Mouse (Mus musculus) heart, postnatal 0 days (tissue): ENCODE results near the gene Eif3i. TPM values are rescaled to one million over a fixed set of nuclear protein-coding genes. Genes with fewer than 3 reads are reported as not detected.

Experiments
- ATAC-seq: fragments of 200-750 bp; cut with Nextera tagmentation; 2 replicates; pipeline ENCODE4 v1.8.0; 2017; ENCODE audit warnings: low read depth, moderate number of reproducible peaks, moderate library complexity; ENCODE audit not compliant: insufficient read depth
- DNase-seq: peaks from one replicate; pipeline ENCODE4 v3.0.0-alpha.2; 2016; ENCODE audit warnings: low spot score
- H3K27ac ChIP-seq: fragments of 300-500 bp; sonication (generic); 2 replicates; pipeline ENCODE4 v1.5.1; 2014; ENCODE audit warnings: low read depth, mild to moderate bottlenecking
- H3K27me3 ChIP-seq: fragments of 300-500 bp; sonication (generic); 2 replicates; pipeline ENCODE4 v1.6.1; 2014; ENCODE audit warnings: low read length, mixed read lengths; ENCODE audit not compliant: control insufficient read depth, insufficient read depth
- H3K36me3 ChIP-seq: fragments of 300-500 bp; sonication (generic); replicated peaks from 2 replicates; pipeline ENCODE4 v1.6.1; 2014; ENCODE audit warnings: low read length, mixed read lengths; ENCODE audit not compliant: control insufficient read depth, insufficient read depth
- H3K4me1 ChIP-seq: fragments of 300-500 bp; sonication (generic); 2 replicates; pipeline ENCODE4 v1.6.1; 2014; ENCODE audit warnings: antibody characterized with exemption; ENCODE audit not compliant: control insufficient read depth, insufficient read depth
- H3K4me2 ChIP-seq: fragments of 300-500 bp; sonication (generic); 2 replicates; pipeline ENCODE4 v1.6.1; 2014; ENCODE audit warnings: low read depth, mild to moderate bottlenecking, low read length, moderate library complexity
- H3K4me3 ChIP-seq: fragments of 300-500 bp; sonication (generic); 2 replicates; pipeline ENCODE4 v1.5.1; 2014; ENCODE audit warnings: low read depth, low read length
- H3K9ac ChIP-seq: fragments of 300-500 bp; sonication (generic); replicated peaks from 2 replicates; pipeline ENCODE4 v1.6.1; 2014; ENCODE audit warnings: low read depth, low read length, mixed read lengths
- H3K9me3 ChIP-seq: fragments of 300-500 bp; sonication (generic); replicated peaks from 2 replicates; pipeline ENCODE4 v1.6.1; 2016; ENCODE audit warnings: low read length; ENCODE audit not compliant: control insufficient read depth
- CTCF ChIP-seq: IDR thresholded peaks from 2 replicates; pipeline ENCODE4 v1.5.1; 2016; ENCODE audit warnings: antibody characterized with exemption, control low read depth, low read depth
- EP300 ChIP-seq: IDR thresholded peaks from 2 replicates; pipeline ENCODE4 v1.6.1; 2016; ENCODE audit warnings: antibody characterized with exemption, low read depth
- WGBS: fragments of 180-500 bp; shearing (Covaris S2); extraction: QIAGEN DNeasy Blood & Tissue Kit; methylation state at CpG from one replicate; pipeline ENCODE4 v1.1.7; 2014; 5-methylcytosine and 5-hydroxymethylcytosine counted together
- polyA plus RNA-seq: library from polyadenylated mRNA; unstranded; fragments of >200 nt; fragmentation: Nextera tagmentation; extraction: Ambion mirVana; gene quantifications from 2 replicates; pipeline ENCODE4 v1.2.1, GENCODE M21; 2015
- total RNA-seq: library from RNA; depleted of rRNA; stranded (reverse); fragments of >200 nt; gene quantifications from 2 replicates; pipeline ENCODE4 v1.2.3, GENCODE M21; 2014; ENCODE audit warnings: low replicate concordance

Gene Eif3i
- total and polyA plus RNA-seq, 2 experiments from 2014 or later = 169 to 408 TPM

DNA sequence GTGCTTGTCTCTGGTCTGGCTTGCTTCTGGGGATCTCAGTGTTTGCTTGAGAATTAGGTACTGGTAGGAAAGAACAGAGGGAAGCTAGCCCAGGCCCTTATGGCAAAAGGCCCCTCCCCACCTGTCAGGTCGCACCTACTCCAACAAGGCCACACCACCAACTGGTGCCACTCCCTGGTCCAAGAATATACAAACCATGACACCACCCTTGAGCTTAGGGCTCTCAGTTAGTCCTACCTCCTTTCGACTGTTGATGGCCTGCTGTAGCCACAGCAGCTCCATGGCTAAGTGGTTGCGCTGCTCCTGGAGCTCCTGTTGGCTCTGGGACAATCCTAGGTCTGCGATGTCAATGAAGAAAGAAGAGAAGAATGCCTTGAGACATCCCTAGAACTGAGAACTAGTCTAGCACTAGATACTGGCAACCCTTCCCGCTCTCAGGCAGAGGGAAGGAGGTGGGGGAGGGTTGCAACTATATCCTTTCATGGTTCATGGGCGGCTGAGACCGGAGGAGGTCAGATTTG is 16.7 kb upstream of the Eif3i start:
- Histone ChIP-seq H3K4me1 (peaks cover 24% of the 10 kb centered on the region), H3K27me3 (no peaks in the 10 kb centered on the region), H3K27ac (no peak overlapping the region), H3K36me3 (peaks cover 20% of the 10 kb centered on the region), H3K9me3 (no peaks in the 10 kb centered on the region), H3K9ac (no peak overlapping the region), H3K4me2 (no peak overlapping the region), H3K4me3 (no peak overlapping the region)
- WGBS = 92% methylated on average over 7 of the region's 7 CpGs
- no peak for DNase-seq
- TF ChIP-seq CTCF = no peak
- TF ChIP-seq EP300 = no peak
- ATAC-seq = no peak

DNA sequence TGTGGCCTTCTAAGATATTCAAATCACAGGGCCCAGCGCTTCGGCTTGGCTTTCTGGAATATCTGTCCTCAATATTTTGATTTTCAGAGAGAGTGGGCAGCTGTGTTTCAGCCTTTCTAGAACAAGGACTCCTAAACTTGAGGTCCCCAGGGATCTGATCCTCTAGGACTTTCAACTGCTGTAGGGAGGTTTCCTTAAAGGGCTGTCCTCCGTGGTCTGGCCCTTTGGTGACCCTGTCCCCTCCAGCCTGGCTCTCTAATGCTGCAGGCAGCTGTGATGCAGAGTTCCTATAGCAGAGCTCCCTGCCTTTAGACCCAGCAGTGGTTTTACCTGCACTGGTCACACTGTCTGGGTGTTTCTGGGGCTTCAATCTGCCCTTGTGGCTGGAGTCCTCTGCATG is 16.2 kb upstream of the Eif3i start:
- no peak for DNase-seq
- Histone ChIP-seq H3K9ac (no peak overlapping the region), H3K4me3 (no peak overlapping the region), H3K27ac (no peak overlapping the region), H3K9me3 (no peaks in the 10 kb centered on the region), H3K27me3 (no peaks in the 10 kb centered on the region), H3K4me2 (no peak overlapping the region), H3K4me1 (peaks cover 19% of the 10 kb centered on the region), H3K36me3 (peaks cover 20% of the 10 kb centered on the region)
- TF ChIP-seq CTCF (no peak), EP300 (no peak)
- ATAC-seq = no peak
- WGBS = 88% methylated on average over 3 of the region's 3 CpGs

DNA sequence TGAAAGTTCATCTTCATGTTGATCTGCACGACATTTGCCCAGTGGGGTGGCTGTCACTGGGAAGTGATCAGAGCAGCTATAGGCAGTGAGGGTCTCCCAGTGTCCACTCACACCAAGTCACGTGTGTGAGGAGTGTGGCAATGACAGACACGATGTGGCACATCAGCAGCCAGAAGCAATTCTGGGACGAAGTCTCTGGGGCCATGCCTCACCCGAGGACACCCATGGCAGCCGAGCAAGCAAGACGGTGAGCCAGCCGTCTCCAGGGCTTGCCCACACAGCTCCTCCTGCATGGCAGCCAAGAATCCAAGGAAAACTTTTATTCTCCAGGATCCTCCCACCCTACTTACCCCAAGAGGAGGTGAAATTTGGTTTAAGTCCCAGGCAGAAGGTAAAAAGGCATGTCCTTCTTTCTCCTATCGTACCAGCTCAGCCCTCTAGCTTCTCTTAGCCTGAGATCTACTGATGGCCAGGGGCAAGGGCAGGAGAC is 15.4 kb upstream of the Eif3i start:
- H3K4me1 ChIP-seq = peaks cover 19% of the 10 kb centered on the region
- H3K27ac ChIP-seq = no peak overlapping the region
- H3K36me3 ChIP-seq = peaks cover 19% of the 10 kb centered on the region
- no peak overlapping the region for H3K4me3 ChIP-seq
- ATAC-seq = no peak
- 85% methylated on average over 9 of the region's 9 CpGs for WGBS
- H3K27me3 ChIP-seq = no peaks in the 10 kb centered on the region
- no peak overlapping the region for H3K4me2 ChIP-seq
- H3K9me3 ChIP-seq = no peaks in the 10 kb centered on the region
- no peak for DNase-seq
- no peak for TF ChIP-seq CTCF
- TF ChIP-seq EP300 = no peak
- no peak overlapping the region for H3K9ac ChIP-seq

DNA sequence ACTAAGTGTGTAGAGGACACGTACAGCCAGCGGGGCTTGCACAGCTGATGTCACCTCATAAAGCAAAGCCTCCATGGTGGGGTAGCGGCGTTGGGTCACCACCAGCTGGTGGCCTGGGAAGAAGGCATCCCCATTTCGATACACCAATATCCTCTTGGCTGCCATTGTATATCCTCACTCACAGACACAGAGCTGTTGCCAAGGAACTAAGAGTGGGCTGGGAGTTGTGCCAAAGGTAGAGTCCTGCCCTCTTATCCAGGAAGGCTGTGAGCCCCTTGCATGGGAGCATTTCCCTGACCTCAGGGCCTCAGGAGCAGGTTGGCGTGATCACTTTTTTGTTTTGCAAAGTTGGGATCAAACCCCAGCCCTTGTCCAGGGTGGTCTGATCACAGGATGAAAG is 13.6 kb upstream of the Eif3i start, which contains the start of gene Dcdc2b:
Gene Dcdc2b (minus strand): TSS at position 165 of the 400 bp plus-strand sequence.
- DNase-seq (peak; percentile 81), ATAC-seq (no peak)
- no peak within 1 kb of the TSS for H3K4me2 ChIP-seq
- 51% methylated on average over 6 of the region's 6 CpGs for WGBS
- H3K36me3 ChIP-seq = peaks cover 16% of the 10 kb centered on the region
- no peak within 1 kb of the TSS for H3K4me3 ChIP-seq
- H3K9me3 ChIP-seq = no peaks in the 10 kb centered on the region
- H3K27ac ChIP-seq = peak within 1 kb of the TSS; percentile 49
- TF ChIP-seq CTCF (no peak), EP300 (no peak)
- H3K9ac ChIP-seq = no peak within 1 kb of the TSS
- H3K4me1 ChIP-seq = peaks cover 19% of the 10 kb centered on the region
- H3K27me3 ChIP-seq = no peaks in the 10 kb centered on the region

DNA sequence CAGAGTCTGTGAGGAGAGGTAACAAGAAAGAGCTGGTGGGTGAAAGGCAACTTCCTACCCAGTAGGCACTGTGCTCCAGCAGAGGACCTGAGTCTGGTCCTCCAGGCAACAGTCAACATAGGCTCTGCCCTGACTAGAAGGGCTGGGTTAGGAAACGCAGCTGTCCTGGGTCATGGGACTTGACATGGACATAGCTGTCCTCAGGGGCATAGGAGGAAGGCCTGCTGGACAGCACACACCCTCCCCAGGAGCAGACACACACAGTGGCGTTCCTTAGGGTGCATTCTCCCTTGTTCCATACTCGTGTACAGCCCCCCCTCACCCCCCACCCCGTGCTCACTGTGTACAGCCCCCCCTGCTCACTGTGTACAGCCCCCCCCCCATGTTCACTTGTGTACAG is 10.0 kb upstream of the Eif3i start:
- DNase-seq (no peak), ATAC-seq (no peak)
- H3K27ac ChIP-seq = no peak overlapping the region; the same call in 1 of the 2 replicates
- 78% methylated on average over 4 of the region's 4 CpGs for WGBS
- H3K4me2 ChIP-seq = no peak overlapping the region
- H3K4me1 ChIP-seq = peaks cover 11% of the 10 kb centered on the region
- no peaks in the 10 kb centered on the region for H3K9me3 ChIP-seq
- TF ChIP-seq EP300 = no peak
- TF ChIP-seq CTCF = no peak
- no peaks in the 10 kb centered on the region for H3K27me3 ChIP-seq
- H3K9ac ChIP-seq = no peak overlapping the region
- H3K36me3 ChIP-seq = peaks cover 19% of the 10 kb centered on the region
- no peak overlapping the region for H3K4me3 ChIP-seq

DNA sequence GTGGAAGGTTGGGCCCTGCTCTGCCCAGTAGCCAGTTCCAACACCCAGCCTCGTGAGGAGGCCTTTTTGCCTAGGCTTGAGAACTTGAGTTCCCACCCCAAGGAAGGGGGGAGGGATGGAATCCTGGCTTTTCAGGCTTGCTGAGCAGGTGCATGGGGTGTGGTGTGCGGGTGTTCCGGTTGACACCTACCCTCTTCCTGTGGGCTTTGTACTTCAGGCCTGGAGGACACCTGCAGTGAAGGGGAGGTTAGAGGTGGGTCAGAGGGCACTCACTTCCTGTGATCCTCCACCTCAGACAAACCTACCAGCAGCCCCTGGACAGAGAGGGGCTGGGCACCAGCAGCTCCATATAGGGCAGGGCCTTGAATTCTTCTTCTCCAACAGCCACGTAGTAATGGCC is 9.6 kb upstream of the Eif3i start:
- Histone ChIP-seq H3K4me3 (no peak overlapping the region), H3K36me3 (peaks cover 22% of the 10 kb centered on the region), H3K4me2 (no peak overlapping the region), H3K27me3 (no peaks in the 10 kb centered on the region), H3K4me1 (peaks cover 11% of the 10 kb centered on the region), H3K9ac (no peak overlapping the region), H3K27ac (peak overlapping the region; percentile 16; the same call in 1 of the 2 replicates), H3K9me3 (no peaks in the 10 kb centered on the region)
- ATAC-seq = no peak
- WGBS = 64% methylated on average over 4 of the region's 4 CpGs
- no peak for TF ChIP-seq CTCF
- TF ChIP-seq EP300 = no peak
- DNase-seq = no peak
